Mouse (Mus musculus) fibroblast of lung, adult 2 months (primary cell): ENCODE results near the gene Ccdc87.
"Not testable (repeated sequence)": the region's sequence is repeated elsewhere in the genome, so short reads cannot be mapped to it uniquely, and the experiment has no call there.

ENCODE experiments used
- DNase-seq: peaks from one replicate; pipeline ENCODE4 v3.0.0-alpha.2; 2011; ENCODE audit warnings: low read depth

Gene Ccdc87

DNA sequence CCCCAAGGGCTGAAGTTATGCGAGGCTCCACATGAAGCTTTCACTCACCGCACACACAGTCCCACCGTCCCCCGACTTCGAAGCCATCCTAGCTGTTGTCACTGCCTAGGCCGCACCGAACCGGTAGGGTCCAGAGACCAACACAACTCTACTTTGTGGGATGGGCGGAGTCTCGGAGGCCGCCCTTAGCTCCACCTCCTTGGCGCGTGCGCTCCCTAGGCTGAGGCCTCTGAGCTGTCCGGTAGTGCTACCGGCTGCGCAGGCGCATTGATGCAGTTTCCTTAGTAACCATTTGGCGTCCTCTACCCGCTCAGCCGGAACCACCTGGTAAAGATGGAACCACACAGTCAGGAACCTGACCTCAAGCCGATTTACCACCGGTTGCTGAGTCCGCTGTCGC is at the start of gene Ccdc87, which contains the start of gene Ccs:
Gene Ccdc87, plus strand, starts transcription at position 218 of the 400 bp plus-strand sequence.
Gene Ccs, minus strand, starts transcription at position 184 of the 400 bp plus-strand sequence.
- peak; percentile 97 for DNase-seq

DNA sequence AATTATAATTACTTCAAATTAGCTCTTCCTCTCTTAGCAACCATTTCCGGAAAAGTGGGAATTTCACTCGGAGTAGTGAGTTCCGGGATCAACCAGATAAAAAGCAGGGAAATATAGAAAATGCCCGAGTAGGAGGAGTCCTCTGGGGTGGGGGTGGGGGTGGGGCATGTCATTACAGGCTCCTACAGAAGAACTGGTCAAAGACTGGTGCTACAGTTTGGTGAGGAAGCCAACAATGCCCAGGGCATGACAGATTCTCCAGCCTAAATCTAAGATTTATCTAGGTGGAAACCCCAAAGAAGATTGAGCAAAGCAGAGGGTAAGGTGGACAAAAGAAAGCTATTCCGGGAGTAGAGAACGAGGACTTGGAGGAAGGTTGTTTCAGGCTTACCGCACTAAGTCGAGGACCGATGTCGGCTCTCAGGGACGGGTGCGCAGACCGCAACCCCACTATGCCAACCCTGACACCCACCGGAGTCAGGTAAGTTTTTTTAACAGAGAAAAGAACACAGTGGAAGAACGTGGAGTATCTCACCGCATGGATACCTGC is 45.8 kb upstream of the Ccdc87 start:
- no peak for DNase-seq

DNA sequence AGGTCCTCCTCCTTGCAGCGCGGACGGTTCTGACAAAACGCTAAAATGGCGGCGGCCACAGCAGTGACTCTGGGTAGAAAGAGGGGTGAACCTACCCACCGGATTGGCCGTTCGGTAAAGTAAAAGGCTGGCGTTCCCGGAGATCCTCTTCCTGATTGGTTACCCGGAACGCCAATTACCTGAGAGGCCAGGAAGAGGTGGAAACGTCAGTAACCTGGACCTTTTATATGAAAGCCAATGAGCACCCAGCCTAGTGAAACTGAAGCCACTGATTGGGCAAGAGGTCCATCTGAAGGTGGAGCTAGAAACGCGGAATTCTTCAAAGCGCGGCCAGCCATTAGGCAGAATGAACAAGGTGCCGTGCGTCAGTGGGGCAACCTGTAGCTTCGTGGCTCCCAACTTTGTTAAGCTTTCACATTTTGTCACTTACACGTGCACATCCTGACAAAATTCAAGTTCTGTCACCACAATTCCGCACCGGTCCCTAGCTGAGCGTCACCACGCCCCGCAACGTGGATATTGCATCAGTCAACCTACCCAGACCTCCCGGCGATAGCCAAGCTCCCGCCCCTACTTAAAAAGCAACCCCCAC is 45.2 kb upstream of the Ccdc87 start, which contains the start of gene Rbm4:
Gene Rbm4, minus strand, starts transcription at position 71 of the 592 bp plus-strand sequence.
- DNase-seq, result peak; percentile 99

DNA sequence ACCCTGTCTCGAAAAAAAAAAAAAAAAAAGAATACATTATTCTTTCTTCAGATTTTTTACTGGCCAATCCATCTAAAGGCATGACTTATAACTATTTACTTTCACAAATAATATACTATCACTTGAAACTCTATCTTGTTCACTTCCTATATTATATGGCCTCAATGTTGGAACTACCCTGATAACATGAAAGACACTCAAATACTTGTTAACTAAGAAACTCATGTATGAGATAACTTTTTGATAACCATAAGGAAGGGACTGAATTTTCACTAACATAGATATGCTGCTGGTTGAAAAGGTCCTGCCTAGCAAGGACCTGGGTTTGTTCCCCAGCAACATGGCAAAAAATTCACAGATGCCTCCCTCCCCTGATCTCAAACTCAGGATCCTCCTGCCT is 43.2 kb upstream of the Ccdc87 start:
- no peak for DNase-seq

DNA sequence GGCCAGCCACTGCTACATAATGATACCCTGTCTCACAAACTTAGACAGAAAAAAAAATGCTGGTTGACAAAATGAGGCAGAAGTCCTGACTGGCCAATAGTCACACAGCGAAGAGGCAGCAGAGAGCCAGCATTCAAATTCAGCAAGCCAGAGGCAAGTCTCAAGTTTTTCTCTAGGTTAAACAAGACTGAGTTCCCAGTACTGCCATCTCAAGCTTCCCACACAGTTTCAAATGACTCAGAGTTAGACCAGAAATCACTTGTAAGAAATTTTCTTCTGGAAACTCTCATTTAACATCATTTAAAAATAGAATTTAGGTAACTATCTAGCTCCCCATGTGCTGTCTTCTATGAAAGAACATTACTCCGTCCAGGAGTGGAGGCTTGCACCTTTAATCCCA is 41.3 kb upstream of the Ccdc87 start:
- DNase-seq, result no peak

DNA sequence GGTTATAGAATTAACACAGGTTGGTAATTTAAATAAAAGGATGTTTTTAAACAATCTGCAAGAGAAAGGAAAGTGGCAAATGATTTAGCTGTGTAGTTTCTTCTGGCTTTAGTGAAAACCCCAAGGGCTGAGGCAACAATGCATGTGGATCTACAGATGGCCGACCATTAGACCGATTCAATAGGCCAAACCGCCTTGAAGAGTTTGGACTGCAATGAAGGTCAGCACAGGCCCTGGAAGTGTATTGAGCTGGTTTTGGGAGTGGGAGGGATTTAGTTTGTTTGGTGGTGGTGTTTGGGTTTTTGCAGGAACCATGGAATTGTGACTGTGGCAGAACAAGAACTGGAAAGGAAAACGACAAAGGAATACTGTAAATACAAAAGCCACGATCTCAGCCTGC is 40.1 kb upstream of the Ccdc87 start:
- DNase-seq, result no peak

DNA sequence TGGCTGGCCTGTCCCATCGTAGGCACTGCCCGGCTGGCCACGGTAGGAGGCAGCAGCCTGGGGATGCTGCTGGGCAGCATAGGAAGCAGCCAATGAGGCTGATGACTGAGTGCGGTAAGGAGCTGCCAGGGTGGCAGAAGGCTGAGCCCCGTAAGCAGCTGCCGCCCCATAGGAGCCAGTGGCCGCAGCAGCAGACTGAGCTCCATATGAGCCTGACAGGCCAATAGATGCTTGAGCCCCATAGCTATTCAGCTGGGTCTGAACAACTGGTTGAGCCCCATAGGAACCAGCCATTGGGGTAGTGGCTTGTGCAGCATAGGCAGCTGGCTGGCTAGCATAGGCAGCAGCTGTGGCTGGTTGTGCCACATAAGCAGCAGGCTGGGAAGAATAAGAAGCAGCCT is 36.5 kb upstream of the Ccdc87 start:
- no peak for DNase-seq

DNA sequence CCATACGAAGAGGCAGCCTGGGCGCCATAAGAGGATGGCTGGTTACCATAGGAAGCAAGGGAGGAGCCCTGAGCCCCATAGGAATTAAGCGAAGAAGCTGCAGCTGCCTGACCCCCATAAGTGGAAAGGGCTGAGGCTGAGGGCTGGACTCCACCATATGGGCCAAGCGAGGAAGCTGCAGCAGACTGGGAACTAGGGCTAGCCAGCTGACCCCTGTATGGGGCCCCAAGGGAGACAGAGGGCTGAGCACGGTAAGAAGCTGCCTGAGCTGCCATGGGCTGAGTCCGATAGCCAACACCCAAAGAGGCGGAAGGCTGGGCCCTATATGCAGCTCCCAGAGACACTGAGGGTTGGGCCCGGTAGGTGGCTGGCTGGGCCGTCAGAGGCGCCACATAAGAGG is 35.9 kb upstream of the Ccdc87 start:
- DNase-seq, result no peak

DNA sequence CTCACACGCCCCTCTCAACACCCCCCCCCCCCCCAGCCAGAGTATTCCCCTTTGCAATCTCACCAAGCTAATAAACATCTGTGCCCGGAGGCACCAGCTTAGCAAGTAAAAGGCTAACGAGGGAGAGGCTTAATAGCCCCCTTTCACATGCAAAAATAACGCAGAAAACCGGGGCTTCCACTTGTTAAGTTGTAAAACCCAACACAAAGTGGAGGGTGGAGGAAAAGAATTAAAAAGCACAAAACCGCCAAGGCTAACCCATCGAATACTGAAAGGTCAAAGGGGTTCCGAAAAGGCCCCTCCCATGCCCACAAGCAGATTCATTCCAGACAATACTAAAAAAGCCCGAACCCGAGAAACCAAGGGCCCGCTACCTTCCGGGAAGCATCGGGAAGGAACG is 28.9 kb upstream of the Ccdc87 start:
- DNase-seq, result no peak

DNA sequence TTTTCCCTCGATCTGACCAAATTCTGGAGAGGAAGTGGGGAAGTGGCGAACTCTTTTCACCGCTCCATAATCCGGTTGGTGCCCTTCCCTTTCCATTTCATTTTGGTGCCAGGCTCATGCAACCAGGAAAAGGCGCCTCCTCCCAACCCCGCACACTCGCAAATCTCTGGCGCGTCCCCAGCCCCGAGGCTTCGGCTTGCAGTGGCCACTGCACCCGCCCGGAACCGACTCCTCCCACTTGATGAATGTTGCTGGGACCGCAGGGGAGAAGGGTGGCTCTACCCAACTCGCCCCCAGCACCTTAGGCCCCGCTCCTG is 28.5 kb upstream of the Ccdc87 start:
- no peak for DNase-seq

DNA sequence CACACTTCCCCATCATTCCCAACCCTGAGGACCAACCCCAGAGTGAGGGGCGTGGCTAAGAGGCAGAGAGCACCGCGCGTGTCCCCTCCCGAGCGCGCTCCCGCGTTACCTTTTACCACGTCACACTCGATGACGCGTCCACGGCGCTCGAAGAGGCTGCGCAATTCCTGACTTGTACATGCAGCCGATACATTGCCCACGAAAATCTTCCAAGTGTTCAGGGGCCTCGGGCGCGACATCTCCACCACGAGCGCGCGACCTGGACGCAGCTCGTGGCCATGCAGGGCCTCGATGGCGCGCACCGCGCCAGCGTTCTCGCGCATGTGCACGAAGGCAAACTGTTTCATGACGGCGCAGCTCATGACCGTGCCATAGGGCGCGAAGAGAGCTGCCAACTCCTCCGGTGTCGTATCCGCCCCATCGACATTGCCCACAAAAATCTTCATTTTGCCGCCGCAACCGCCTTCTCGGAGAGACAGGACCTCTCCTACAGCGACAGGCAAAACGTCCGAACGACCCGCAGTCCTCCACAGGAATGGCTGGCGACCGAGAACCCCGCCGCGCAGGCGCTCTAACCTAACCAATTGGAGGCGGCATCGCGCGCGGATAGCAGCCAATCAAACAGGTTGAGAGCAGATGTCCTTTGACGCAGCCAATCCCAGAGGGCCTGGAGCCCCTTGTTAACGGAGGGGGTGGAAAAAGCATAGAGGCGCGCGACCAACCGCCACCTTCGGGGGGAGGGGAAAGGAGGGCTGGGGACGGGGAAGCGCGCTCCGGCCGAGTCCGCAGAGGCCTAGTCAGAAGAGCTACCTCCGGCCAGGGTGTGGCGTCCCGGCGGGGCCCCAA is 27.9 kb upstream of the Ccdc87 start, which contains the start of the genes Gm21992 and Rbm14:
Gene Gm21992, minus strand, starts transcription at position 550 of the 846 bp plus-strand sequence.
Gene Rbm14, minus strand, starts transcription at position 572 of the 846 bp plus-strand sequence.
- peak; percentile 94 for DNase-seq

DNA sequence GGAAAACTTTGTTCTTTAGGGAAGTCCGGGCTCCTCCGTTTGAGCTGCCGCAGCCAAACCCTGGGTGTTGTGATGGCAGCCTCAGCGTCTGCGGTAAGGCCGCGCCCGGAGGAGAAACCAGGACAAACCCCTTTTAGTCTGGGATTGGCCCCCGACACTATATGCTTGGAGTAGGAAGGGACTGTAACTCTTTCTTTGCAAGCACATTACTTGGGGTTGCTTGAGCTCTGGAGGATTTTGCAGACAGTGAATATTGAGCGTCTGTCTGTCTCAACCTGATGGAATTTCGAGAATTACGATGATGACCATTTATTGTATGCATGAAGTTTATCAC is 27.3 kb upstream of the Ccdc87 start:
- no peak for DNase-seq

DNA sequence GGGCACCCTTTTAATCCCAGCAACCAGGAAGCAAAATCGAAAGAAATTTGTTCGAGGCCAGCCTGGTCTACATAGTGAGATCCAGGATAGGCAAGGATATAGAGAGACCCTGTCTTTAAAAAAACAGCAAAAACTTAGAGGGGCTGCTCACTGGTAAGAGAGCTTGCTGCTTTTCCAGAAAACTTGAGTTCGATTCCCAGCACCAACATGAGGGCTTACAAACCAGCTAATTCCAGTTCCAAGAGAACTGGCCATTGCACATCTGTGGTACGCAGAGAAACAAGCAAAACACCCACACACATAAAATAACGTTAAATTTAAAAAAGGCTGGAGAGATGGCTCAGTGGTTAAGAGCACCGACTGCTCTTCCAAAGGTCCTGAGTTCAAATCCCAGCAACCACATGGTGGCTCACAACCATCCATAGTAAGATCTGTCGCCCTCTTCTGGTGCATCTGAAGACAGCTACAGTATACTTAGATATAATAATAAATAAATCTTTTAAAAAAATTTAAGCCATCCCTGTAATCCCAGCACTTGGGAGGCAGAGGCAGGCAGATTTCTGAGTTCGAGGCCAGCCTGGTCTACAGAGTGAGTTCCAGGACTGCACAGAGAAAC is 26.7 kb upstream of the Ccdc87 start:
- DNase-seq, result not testable (repeated sequence)

DNA sequence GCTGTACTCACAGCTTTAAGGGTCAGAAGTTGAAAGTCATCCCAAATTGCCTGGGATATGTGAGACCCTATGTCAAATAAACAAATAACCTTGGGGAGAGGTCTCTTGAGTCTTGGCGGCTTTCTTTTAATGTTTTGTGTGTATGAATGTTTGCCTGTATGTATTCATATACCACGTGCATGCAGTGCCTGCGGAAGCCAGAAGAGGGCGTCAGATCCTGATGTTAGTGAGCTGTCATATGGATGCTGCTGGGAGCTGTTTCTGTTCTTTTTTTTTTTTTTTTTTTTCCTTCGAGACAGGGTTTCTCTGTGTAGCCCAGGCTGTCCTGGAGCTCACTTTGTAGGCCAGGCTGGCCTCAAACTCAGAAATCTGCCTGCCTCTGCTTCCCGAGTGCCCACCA is 26.2 kb upstream of the Ccdc87 start:
- no peak for DNase-seq

DNA sequence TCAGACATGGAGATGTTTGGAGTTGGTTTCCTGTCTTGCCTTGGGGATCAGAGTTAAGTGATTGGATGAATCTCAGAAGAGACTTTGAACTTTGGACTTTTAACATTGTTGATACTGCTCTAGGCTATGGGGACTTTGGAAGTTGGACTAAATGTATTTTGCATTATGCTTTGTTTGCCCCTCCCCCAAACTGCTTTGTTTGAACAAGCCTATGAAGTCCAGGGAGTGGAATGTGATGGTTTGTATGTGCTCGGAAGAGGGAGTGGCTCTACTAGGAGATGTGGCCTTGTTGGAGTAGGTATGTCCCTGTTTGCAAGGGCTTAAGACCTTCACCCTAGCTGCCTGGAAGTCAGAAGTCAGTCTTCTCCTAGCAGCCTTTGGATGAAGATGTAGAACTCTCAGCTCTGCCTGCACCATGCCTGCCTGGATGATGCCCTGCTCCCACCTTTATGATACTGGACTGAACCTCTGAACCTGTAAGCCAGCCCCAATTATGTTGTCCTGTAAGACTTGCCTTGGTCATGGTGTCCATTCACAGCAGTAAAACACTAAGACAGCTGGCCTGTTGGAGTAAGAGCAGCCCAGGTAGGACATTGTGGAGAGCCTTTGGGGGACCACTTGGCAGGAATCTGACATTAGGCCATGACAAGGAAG is 21.9 kb upstream of the Ccdc87 start:
- no peak for DNase-seq

DNA sequence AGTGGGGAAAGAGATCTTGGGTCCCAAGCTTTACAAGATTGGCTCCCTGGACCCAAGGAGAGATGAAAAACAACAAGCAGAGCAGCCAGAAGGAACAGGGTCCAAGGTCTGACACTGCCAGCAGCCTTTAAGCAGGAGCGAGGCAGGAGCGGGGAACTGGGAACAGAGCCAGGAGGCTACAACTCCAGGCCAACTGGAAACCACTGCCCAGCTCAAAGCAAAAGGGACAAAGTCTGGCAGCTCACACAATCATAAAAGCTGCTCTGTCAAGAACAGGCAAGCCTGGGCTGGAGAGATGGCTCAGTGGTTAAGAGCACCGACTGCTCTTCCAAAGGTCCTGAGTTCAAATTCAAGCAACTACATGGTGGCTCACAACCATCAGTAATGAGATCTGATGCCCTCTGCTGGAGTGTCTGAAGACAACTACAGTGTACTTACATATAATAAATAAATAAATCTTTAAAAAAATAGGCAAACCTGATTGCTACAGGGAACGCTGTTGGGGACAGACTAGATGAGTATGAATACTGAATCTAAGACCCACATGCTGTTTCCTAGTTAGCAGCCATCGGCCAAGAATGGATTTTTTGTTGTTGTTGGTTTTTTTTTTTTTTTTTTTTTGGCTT is 18.4 kb upstream of the Ccdc87 start:
- peak; percentile 85 for DNase-seq

DNA sequence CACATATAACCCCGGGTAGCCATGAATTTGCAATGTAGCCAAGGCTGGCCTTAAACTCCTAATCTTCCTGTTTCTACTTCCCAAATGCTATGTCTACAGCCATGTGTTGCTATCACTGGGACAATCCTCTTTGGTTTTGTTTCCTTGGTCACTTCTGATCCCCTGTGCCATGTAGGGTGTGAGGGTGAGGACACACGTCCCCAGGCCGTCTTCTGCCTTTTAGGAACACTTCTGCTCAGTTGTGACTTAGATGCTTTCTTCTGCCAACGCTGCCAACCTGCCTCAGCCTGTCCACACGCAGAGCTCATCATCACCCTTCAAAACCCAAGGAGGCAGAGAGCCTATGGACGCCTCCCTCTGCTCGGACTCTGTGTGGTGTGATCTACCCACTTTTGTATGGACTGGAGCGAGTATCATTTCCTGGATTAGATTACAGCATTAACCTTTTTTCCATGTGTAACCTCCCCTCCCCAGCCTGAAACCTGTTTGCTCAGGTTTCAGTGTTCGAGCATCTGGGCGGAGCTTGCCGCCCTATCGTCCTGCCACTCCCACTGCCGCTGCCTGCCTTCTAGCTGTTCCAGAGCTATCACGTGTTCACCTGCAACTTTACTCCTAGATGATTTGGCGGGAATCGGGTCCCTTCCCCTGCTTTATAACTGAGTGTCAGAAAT is 10.6 kb upstream of the Ccdc87 start:
- DNase-seq, result no peak

DNA sequence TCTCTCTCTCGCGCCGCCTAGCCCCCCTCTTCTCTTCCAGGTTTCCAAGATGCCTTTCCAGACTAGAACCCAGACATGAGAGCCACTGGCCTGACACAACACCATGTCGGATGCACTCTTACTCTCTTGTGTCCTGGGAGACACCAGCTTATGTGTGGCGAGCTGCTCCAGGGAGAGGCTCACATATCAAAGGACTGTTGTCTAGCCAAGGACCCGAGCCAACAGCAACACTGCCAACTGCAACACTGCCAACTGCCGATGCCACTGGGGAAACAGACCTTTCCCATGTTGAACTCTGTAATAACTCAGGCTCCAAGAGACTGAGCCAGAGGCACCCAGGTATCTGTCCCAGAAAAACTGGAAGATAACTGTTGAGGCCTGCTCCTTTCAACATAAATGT is 10.0 kb upstream of the Ccdc87 start:
- peak; percentile 44 for DNase-seq

DNA sequence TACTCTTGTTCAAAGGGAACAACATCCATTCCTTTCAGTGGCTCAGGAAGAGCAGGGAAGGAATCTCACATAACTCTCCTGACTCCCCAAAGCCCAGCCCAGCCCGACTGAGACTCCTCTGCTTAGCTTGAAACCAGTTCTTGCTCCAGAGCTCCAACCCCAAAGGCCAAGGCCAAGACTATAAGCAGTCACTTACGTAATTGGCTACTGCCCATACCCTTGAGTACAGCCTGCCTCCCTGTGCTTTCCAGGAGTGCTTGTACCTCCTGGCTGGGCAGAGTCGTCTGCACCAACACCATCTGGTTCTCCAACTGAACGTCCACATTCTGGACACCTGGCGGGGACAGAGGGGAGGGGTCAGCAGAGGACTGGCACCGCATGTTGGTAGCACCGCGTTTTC is 5.2 kb upstream of the Ccdc87 start:
- DNase-seq, result no peak

DNA sequence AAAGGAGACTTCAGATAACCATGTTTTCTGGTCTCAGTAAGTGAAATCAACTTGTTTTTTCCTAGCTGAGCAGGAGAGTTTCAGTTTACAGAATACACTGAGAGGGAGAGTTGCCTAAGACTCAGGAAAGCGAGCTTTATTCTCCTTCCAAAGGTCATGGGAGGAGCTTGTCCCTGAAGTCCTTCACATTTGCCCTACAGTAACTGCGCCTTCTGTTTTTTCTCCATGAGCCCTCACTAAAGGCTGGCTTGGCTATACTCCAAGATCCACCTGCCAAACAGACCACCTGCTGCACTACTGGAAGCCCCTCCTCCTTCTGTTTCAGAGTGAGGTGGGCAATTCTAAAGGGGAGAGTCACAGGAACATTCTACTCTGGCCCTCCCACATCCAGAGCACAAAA is 3.1 kb upstream of the Ccdc87 start:
- DNase-seq, result no peak

DNA sequence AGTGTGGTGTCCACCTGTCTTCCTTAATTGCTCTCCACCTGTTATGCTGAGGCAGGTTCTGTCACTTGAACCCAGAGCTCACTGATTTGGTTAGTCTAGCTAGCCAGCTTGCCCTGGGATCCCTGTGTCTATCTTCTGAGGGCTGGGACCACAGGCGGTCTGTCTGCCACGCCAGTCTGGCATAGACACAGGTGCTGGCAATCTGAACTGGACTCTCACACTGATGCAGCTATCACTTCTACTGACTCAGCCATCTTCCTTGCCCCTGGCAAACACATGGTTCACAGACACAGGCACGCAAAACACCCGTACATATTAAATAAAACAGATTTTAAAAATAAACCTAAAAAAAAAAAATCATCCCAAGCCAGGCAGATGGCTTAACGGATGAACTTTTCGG is 2.1 kb upstream of the Ccdc87 start:
- DNase-seq, result no peak
